Mouse (Mus musculus): ENCODE measurements around the gene Gm14406. TPM values are rescaled to one million over a fixed set of nuclear protein-coding genes. Genes with fewer than 3 reads are reported as not detected.
"Not testable (repeated sequence)": the region's sequence is repeated elsewhere in the genome, so short reads cannot be mapped to it uniquely, and the experiment has no call there.

Gene Gm14406
- polyA plus RNA-seq (2012; rRNA removed) = not detected in 2 replicates

GRCm38 (mm10) chr2:177577998-177578397 lies at the start of gene Gm14406:
Gm14406 (minus strand) TSS chr2:177578210.
- DNase-seq (ENCODE audit: low read depth in 1 of 2, low spot score in 2 of 2); H3K27me3 ChIP-seq (ENCODE audit: control insufficient read depth, insufficient read depth, low read length); H3K4me1 ChIP-seq (ENCODE audit: control insufficient read depth, insufficient read depth, insufficient read length); H3K27ac ChIP-seq (ENCODE audit: insufficient read depth, low read length); H3K4me3 ChIP-seq (ENCODE audit: extremely low read depth, insufficient read depth, insufficient read length); H3K36me3 ChIP-seq (ENCODE audit: control insufficient read depth, insufficient read depth, low read length): not testable (repeated sequence)
- WGBS = 87% methylated on average over 2 of the region's 2 CpGs

DNA sequence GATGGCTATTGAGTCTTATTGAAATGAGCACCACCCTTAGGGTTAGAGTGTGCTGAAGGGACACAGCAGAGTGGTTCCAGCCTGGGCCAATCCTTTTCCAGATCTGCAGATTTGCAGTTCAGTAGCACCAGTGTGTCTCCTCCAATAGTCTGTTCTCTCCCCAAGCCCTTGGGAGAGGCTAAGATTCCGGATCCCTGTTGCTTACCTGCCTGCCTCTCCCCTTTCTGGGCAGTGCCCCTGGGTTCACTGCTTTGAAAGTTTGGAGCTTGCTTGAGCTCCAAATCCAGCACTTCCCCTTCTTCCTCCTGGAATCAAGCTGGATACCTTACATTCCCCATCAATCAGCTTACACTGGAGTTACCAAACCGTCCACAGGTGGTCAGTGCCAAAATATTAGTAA lies 2.9 kb downstream of the Gm14406 start:
- H3K27me3 ChIP-seq (ENCODE audit: control insufficient read depth, insufficient read depth, low read length); H3K27ac ChIP-seq (ENCODE audit: insufficient read depth, low read length); DNase-seq (ENCODE audit: low read depth in 1 of 2, low spot score in 2 of 2); H3K4me1 ChIP-seq (ENCODE audit: control insufficient read depth, insufficient read depth, insufficient read length); H3K36me3 ChIP-seq (ENCODE audit: control insufficient read depth, insufficient read depth, low read length); H3K4me3 ChIP-seq (ENCODE audit: extremely low read depth, insufficient read depth, insufficient read length): not testable (repeated sequence)
- WGBS = 85% methylated on average over 1 of the region's 2 CpGs

- H3K36me3 ChIP-seq (ENCODE audit: control insufficient read depth, insufficient read depth, low read length); H3K27ac ChIP-seq (ENCODE audit: insufficient read depth, low read length); DNase-seq (ENCODE audit: low read depth in 1 of 2, low spot score in 2 of 2); H3K27me3 ChIP-seq (ENCODE audit: control insufficient read depth, insufficient read depth, low read length); H3K4me1 ChIP-seq (ENCODE audit: control insufficient read depth, insufficient read depth, insufficient read length); H3K4me3 ChIP-seq (ENCODE audit: extremely low read depth, insufficient read depth, insufficient read length): not testable (repeated sequence)
- 76% methylated on average over 4 of the region's 4 CpGs for WGBS
Observed at GRCm38 (mm10) chr2:177559365-177559764, 18.6 kb downstream of the Gm14406 start.

- not testable (repeated sequence) for H3K4me1 ChIP-seq (ENCODE audit: control insufficient read depth, insufficient read depth, insufficient read length); DNase-seq (ENCODE audit: low read depth in 1 of 2, low spot score in 2 of 2); H3K27ac ChIP-seq (ENCODE audit: insufficient read depth, low read length); H3K4me3 ChIP-seq (ENCODE audit: extremely low read depth, insufficient read depth, insufficient read length); H3K36me3 ChIP-seq (ENCODE audit: control insufficient read depth, insufficient read depth, low read length); H3K27me3 ChIP-seq (ENCODE audit: control insufficient read depth, insufficient read depth, low read length)
- 88% methylated on average over 1 of the region's 1 CpGs for WGBS
Observed at GRCm38 (mm10) chr2:177555261-177555660, 22.7 kb downstream of the Gm14406 start.

DNA sequence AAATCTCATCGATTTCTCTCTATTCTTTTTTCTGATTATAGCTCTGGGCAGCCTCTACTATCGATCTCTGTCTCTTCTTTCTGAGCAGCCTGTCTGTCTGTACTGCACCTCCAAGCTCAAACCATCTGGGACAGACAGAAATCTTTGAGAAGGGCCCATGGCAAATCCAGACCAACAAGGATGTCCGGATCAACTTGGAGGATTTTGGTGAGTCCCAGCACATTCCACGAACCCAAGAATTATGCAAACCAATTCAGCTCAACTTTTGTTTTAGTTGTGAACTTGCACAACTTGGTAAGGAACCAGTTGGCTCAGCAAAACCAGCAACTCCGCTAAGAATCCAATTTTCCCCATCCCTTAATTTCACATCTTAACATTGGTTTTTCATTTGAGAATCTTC lies 40.3 kb downstream of the Gm14406 start:
- H3K4me3 ChIP-seq (ENCODE audit: extremely low read depth, insufficient read depth, insufficient read length); DNase-seq (ENCODE audit: low read depth in 1 of 2, low spot score in 2 of 2); H3K27ac ChIP-seq (ENCODE audit: insufficient read depth, low read length); H3K27me3 ChIP-seq (ENCODE audit: control insufficient read depth, insufficient read depth, low read length); H3K4me1 ChIP-seq (ENCODE audit: control insufficient read depth, insufficient read depth, insufficient read length); H3K36me3 ChIP-seq (ENCODE audit: control insufficient read depth, insufficient read depth, low read length): not testable (repeated sequence)
- WGBS = 83% methylated on average over 5 of the region's 5 CpGs

GRCm38 (mm10) chr2:177537141-177537540 lies 40.9 kb downstream of the Gm14406 start:
- not testable (repeated sequence) for H3K27ac ChIP-seq (ENCODE audit: insufficient read depth, low read length); H3K27me3 ChIP-seq (ENCODE audit: control insufficient read depth, insufficient read depth, low read length); DNase-seq (ENCODE audit: low read depth in 1 of 2, low spot score in 2 of 2); H3K4me3 ChIP-seq (ENCODE audit: extremely low read depth, insufficient read depth, insufficient read length); H3K36me3 ChIP-seq (ENCODE audit: control insufficient read depth, insufficient read depth, low read length); H3K4me1 ChIP-seq (ENCODE audit: control insufficient read depth, insufficient read depth, insufficient read length)
- WGBS = 89% methylated on average over 2 of the region's 2 CpGs

DNA sequence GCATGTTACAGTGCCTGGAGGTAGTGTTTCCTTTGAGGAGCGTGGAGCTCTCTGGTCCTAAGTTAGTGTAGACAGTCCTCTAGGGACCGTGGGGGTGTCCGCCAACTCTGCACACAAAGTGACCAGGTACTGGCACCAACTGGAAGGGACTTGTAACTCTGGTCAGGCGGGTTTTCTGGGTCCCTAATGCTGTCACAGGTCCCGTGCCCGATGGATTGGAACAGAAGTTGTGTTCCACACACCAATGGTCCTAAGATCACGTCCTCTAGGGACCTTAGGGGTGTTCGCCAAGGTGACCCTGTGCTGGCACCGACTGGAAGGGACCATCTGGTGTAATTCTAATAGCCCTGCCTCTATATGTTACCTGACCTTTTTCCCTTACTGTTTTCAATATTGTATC lies 42.1 kb downstream of the Gm14406 start:
- Histone ChIP-seq H3K27me3 (ENCODE audit: control insufficient read depth, insufficient read depth, low read length) (no peaks in the 10 kb centered on the region), H3K36me3 (ENCODE audit: control insufficient read depth, insufficient read depth, low read length) (no peaks in the 10 kb centered on the region), H3K27ac (ENCODE audit: insufficient read depth, low read length) (no peak overlapping the region), H3K4me1 (ENCODE audit: control insufficient read depth, insufficient read depth, insufficient read length) (no peaks in the 10 kb centered on the region), H3K4me3 (ENCODE audit: extremely low read depth, insufficient read depth, insufficient read length) (no peak overlapping the region)
- no peak for DNase-seq (ENCODE audit: low read depth in 1 of 2, low spot score in 2 of 2)
- WGBS = 75% methylated on average over 9 of the region's 9 CpGs
- TF ChIP-seq POLR2A (IDR thresholded peaks at IDR 0.05; ENCODE audit: low read depth, low read length) (no peak), CTCF (IDR thresholded peaks at IDR 0.05; ENCODE audit: extremely low read depth, insufficient read depth, insufficient read length, insufficient replicate concordance) (no peak)

GRCm38 (mm10) chr2:177524171-177524570 lies 53.8 kb downstream of the Gm14406 start:
- not testable (repeated sequence) for H3K4me3 ChIP-seq (ENCODE audit: extremely low read depth, insufficient read depth, insufficient read length); H3K36me3 ChIP-seq (ENCODE audit: control insufficient read depth, insufficient read depth, low read length); DNase-seq (ENCODE audit: low read depth in 1 of 2, low spot score in 2 of 2); H3K27me3 ChIP-seq (ENCODE audit: control insufficient read depth, insufficient read depth, low read length); H3K4me1 ChIP-seq (ENCODE audit: control insufficient read depth, insufficient read depth, insufficient read length); H3K27ac ChIP-seq (ENCODE audit: insufficient read depth, low read length)
- 94% methylated on average over 16 of the region's 16 CpGs for WGBS

DNA sequence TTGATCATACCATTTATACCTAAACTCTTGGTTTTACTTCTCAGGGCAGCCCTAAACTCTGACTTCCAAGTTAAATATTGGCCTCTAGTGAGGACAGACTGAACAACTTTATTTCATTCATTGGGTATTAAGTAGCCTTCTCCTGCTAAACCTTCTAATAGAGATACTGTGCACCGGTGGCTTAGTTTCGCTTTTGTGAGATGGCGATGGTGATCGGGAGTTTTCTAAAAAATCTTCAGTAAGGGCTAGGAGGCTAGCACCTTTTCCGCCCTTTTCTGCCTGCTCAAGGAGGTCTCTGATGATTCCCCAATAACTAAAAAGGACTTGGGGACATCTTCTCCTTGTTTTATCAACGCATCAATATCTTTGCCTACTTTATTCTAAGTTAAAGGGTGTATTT lies 54.3 kb downstream of the Gm14406 start:
- not testable (repeated sequence) for DNase-seq (ENCODE audit: low read depth in 1 of 2, low spot score in 2 of 2); H3K4me1 ChIP-seq (ENCODE audit: control insufficient read depth, insufficient read depth, insufficient read length); H3K36me3 ChIP-seq (ENCODE audit: control insufficient read depth, insufficient read depth, low read length); H3K27ac ChIP-seq (ENCODE audit: insufficient read depth, low read length); H3K4me3 ChIP-seq (ENCODE audit: extremely low read depth, insufficient read depth, insufficient read length); H3K27me3 ChIP-seq (ENCODE audit: control insufficient read depth, insufficient read depth, low read length)
- 89% methylated on average over 6 of the region's 6 CpGs for WGBS
